Mouse (Mus musculus) lung, postnatal 36 days (tissue): Measurements from ENCODE around the gene Alkal2.

Experiments used
- DNase-seq: peaks from one replicate; pipeline ENCODE4 v3.0.0; 2022; ENCODE audit warnings: mixed read lengths

The Alkal2 gene

DNA sequence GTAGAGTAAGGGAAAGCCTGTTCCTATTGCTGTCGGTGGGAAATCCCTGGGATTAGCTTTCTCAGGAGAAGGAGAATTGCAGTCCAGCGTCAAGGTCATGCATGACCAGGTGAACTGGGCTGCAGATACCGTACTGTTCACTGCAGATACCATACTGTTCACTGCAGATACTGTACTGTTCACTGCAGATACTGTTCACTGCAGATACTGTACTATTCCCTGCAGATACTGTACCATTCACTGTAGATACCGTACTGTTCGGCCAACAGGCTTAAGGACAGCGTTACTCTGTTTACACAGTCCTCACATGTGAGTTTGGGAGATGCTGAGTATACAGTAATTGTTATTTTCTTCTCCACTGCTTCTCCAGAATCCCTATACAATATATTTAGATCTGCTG, 44.1 kb downstream of the Alkal2 start:
- no peak for DNase-seq

GRCm38 (mm10) chr12:30933299-30933698, 49.2 kb downstream of the Alkal2 start:
- no peak for DNase-seq

DNA sequence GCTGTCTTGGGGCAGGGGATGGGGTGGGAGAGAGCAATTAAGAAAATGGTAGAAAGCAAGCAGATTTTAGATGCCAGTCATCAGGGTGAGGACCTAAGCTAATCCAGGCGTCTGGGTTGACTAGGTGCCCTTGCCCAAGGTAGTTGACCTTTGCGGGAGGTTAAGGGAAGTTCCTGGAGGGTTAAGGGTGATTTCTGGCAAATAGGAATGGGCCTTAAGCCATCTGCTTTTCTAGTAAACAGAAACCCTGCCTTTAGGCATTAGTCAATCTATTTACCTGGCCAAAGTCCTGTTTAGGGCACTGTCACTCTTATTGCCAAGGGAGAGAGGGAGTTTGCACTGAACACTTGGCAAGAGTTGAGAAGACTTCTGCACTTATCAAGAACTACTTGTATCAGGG, 52.8 kb downstream of the Alkal2 start:
- DNase-seq = no peak
